Mouse (Mus musculus): ENCODE measurements around the gene Prkcq. TPM values are rescaled to one million over a fixed set of nuclear protein-coding genes. Genes with fewer than 3 reads are reported as not detected.

The Prkcq gene
- polyA plus RNA-seq, 1 experiment from 2014 or later, result 1.2 TPM

- 69% methylated on average over 3 of the region's 3 CpGs for WGBS
- Histone ChIP-seq H3K4me2 (no peak overlapping the region), H3K27me3 (replicated peaks) (no peaks in the 10 kb centered on the region), H3K4me1 (no peaks in the 10 kb centered on the region), H3K4me3 (no peak overlapping the region), H3K9ac (no peak overlapping the region), H3K27ac (replicated peaks) (no peak overlapping the region), H3K36me3 (no peaks in the 10 kb centered on the region), H3K9me3 (no peaks in the 10 kb centered on the region)
- no peak for ATAC-seq (ENCODE audit: extremely low read depth, insufficient number of reproducible peaks, low FRiP score, low TSS enrichment)
Observed at GRCm38 (mm10) chr2:11224808-11225484, 53.0 kb downstream of the Prkcq start.

- WGBS, result 62% methylated on average over 5 of the region's 5 CpGs
- Histone ChIP-seq H3K9me3 (no peaks in the 10 kb centered on the region), H3K27ac (replicated peaks) (no peak overlapping the region), H3K4me2 (no peak overlapping the region), H3K36me3 (no peaks in the 10 kb centered on the region), H3K27me3 (replicated peaks) (no peaks in the 10 kb centered on the region), H3K4me1 (no peaks in the 10 kb centered on the region), H3K4me3 (no peak overlapping the region), H3K9ac (no peak overlapping the region)
- ATAC-seq (ENCODE audit: extremely low read depth, insufficient number of reproducible peaks, low FRiP score, low TSS enrichment), result no peak
Observed at GRCm38 (mm10) chr2:11225485-11225876, 53.6 kb downstream of the Prkcq start.

GRCm38 (mm10) chr2:11226555-11226954 lies 54.6 kb downstream of the Prkcq start:
- no peak overlapping the region for H3K4me2 ChIP-seq
- H3K9ac ChIP-seq, result no peak overlapping the region
- H3K4me1 ChIP-seq, result no peaks in the 10 kb centered on the region
- 63% methylated on average over 7 of the region's 7 CpGs for WGBS
- H3K36me3 ChIP-seq, result no peaks in the 10 kb centered on the region
- no peaks in the 10 kb centered on the region for H3K9me3 ChIP-seq
- H3K27me3 ChIP-seq (replicated peaks), result no peaks in the 10 kb centered on the region
- H3K27ac ChIP-seq (replicated peaks), result no peak overlapping the region
- no peak overlapping the region for H3K4me3 ChIP-seq
- no peak for ATAC-seq (ENCODE audit: extremely low read depth, insufficient number of reproducible peaks, low FRiP score, low TSS enrichment)

GRCm38 (mm10) chr2:11229126-11229525 lies 57.2 kb downstream of the Prkcq start:
- 61% methylated on average over 2 of the region's 2 CpGs for WGBS
- Histone ChIP-seq H3K4me2 (no peak overlapping the region), H3K9ac (no peak overlapping the region), H3K27ac (replicated peaks) (no peak overlapping the region), H3K4me1 (no peaks in the 10 kb centered on the region), H3K36me3 (no peaks in the 10 kb centered on the region), H3K4me3 (no peak overlapping the region), H3K9me3 (no peaks in the 10 kb centered on the region), H3K27me3 (replicated peaks) (no peaks in the 10 kb centered on the region)
- no peak for ATAC-seq (ENCODE audit: extremely low read depth, insufficient number of reproducible peaks, low FRiP score, low TSS enrichment)

- Histone ChIP-seq H3K4me1 (no peaks in the 10 kb centered on the region), H3K27me3 (replicated peaks) (no peaks in the 10 kb centered on the region), H3K27ac (replicated peaks) (no peak overlapping the region), H3K4me2 (no peak overlapping the region), H3K36me3 (no peaks in the 10 kb centered on the region), H3K9me3 (no peaks in the 10 kb centered on the region), H3K4me3 (no peak overlapping the region), H3K9ac (no peak overlapping the region)
- no peak for ATAC-seq (ENCODE audit: extremely low read depth, insufficient number of reproducible peaks, low FRiP score, low TSS enrichment)
- 58% methylated on average over 3 of the region's 3 CpGs for WGBS
Observed at GRCm38 (mm10) chr2:11231118-11231517, 59.2 kb downstream of the Prkcq start.

GRCm38 (mm10) chr2:11231988-11232387 lies 60.1 kb downstream of the Prkcq start:
- Histone ChIP-seq H3K4me3 (no peak overlapping the region), H3K27me3 (replicated peaks) (no peaks in the 10 kb centered on the region), H3K4me1 (no peaks in the 10 kb centered on the region), H3K9ac (no peak overlapping the region), H3K27ac (replicated peaks) (no peak overlapping the region), H3K36me3 (no peaks in the 10 kb centered on the region), H3K4me2 (no peak overlapping the region), H3K9me3 (no peaks in the 10 kb centered on the region)
- WGBS, result 87% methylated on average over 5 of the region's 5 CpGs
- no peak for ATAC-seq (ENCODE audit: extremely low read depth, insufficient number of reproducible peaks, low FRiP score, low TSS enrichment)

- Histone ChIP-seq H3K4me1 (no peaks in the 10 kb centered on the region), H3K36me3 (no peaks in the 10 kb centered on the region), H3K9ac (no peak overlapping the region), H3K9me3 (no peaks in the 10 kb centered on the region), H3K27ac (replicated peaks) (no peak overlapping the region), H3K4me2 (no peak overlapping the region), H3K27me3 (replicated peaks) (no peaks in the 10 kb centered on the region), H3K4me3 (no peak overlapping the region)
- ATAC-seq (ENCODE audit: extremely low read depth, insufficient number of reproducible peaks, low FRiP score, low TSS enrichment), result no peak
- WGBS, result 77% methylated on average over 4 of the region's 4 CpGs
Observed at GRCm38 (mm10) chr2:11238254-11238653, 66.3 kb downstream of the Prkcq start.

GRCm38 (mm10) chr2:11239523-11239922 lies 67.6 kb downstream of the Prkcq start:
- H3K9ac ChIP-seq, result no peak overlapping the region
- H3K4me3 ChIP-seq, result no peak overlapping the region
- no peaks in the 10 kb centered on the region for H3K4me1 ChIP-seq
- no peak overlapping the region for H3K4me2 ChIP-seq
- no peaks in the 10 kb centered on the region for H3K36me3 ChIP-seq
- no peaks in the 10 kb centered on the region for H3K27me3 ChIP-seq (replicated peaks)
- no peaks in the 10 kb centered on the region for H3K9me3 ChIP-seq
- no peak for ATAC-seq (ENCODE audit: extremely low read depth, insufficient number of reproducible peaks, low FRiP score, low TSS enrichment)
- H3K27ac ChIP-seq (replicated peaks), result no peak overlapping the region

- no peaks in the 10 kb centered on the region; the same call in 1 of the 2 replicates for H3K27me3 ChIP-seq (replicated peaks)
- H3K4me3 ChIP-seq, result no peak overlapping the region
- H3K9me3 ChIP-seq, result no peaks in the 10 kb centered on the region
- no peaks in the 10 kb centered on the region for H3K36me3 ChIP-seq
- H3K9ac ChIP-seq, result no peak overlapping the region
- H3K27ac ChIP-seq (replicated peaks), result no peak overlapping the region
- no peaks in the 10 kb centered on the region for H3K4me1 ChIP-seq
- ATAC-seq (ENCODE audit: extremely low read depth, insufficient number of reproducible peaks, low FRiP score, low TSS enrichment), result no peak
- WGBS, result 68% methylated on average over 7 of the region's 7 CpGs
- no peak overlapping the region for H3K4me2 ChIP-seq
Observed at GRCm38 (mm10) chr2:11245926-11246325, 74.0 kb downstream of the Prkcq start.

- Histone ChIP-seq H3K27ac (replicated peaks) (no peak overlapping the region), H3K36me3 (no peaks in the 10 kb centered on the region), H3K4me1 (no peaks in the 10 kb centered on the region), H3K9ac (no peak overlapping the region), H3K4me2 (no peak overlapping the region), H3K27me3 (replicated peaks) (no peaks in the 10 kb centered on the region), H3K4me3 (no peak overlapping the region), H3K9me3 (no peaks in the 10 kb centered on the region)
- 49% methylated on average over 8 of the region's 8 CpGs for WGBS
- no peak for ATAC-seq (ENCODE audit: extremely low read depth, insufficient number of reproducible peaks, low FRiP score, low TSS enrichment)
Observed at GRCm38 (mm10) chr2:11253945-11254344, 82.0 kb downstream of the Prkcq start.

GRCm38 (mm10) chr2:11254446-11254845 lies 82.5 kb downstream of the Prkcq start:
- Histone ChIP-seq H3K36me3 (no peaks in the 10 kb centered on the region), H3K27ac (replicated peaks) (no peak overlapping the region), H3K4me1 (no peaks in the 10 kb centered on the region), H3K4me3 (no peak overlapping the region), H3K27me3 (replicated peaks) (no peaks in the 10 kb centered on the region), H3K4me2 (no peak overlapping the region), H3K9ac (no peak overlapping the region), H3K9me3 (no peaks in the 10 kb centered on the region)
- 70% methylated on average over 4 of the region's 4 CpGs for WGBS
- ATAC-seq (ENCODE audit: extremely low read depth, insufficient number of reproducible peaks, low FRiP score, low TSS enrichment), result no peak

GRCm38 (mm10) chr2:11257260-11257850 lies 85.4 kb downstream of the Prkcq start:
- H3K27me3 ChIP-seq (replicated peaks), result no peaks in the 10 kb centered on the region
- no peak overlapping the region for H3K27ac ChIP-seq (replicated peaks)
- no peaks in the 10 kb centered on the region for H3K9me3 ChIP-seq
- H3K36me3 ChIP-seq, result no peaks in the 10 kb centered on the region
- ATAC-seq (ENCODE audit: extremely low read depth, insufficient number of reproducible peaks, low FRiP score, low TSS enrichment), result no peak
- no peaks in the 10 kb centered on the region for H3K4me1 ChIP-seq
- WGBS, result 73% methylated on average over 6 of the region's 6 CpGs
- H3K4me3 ChIP-seq, result no peak overlapping the region
- H3K4me2 ChIP-seq, result no peak overlapping the region
- H3K9ac ChIP-seq, result no peak overlapping the region

All from heart, embryonic 13.5 days (tissue).